Mouse (Mus musculus) c-Kit-negative CD71-positive TER-119-positive erythroid progenitor cells, embryonic 14.5 days (primary cell): ENCODE results near the gene Amn.

Source experiments
- DNase-seq: peaks from one replicate; pipeline ENCODE4 v3.0.0-alpha.2; 2013; ENCODE audit warnings: low read depth, low spot score

Gene Amn

GRCm38 (mm10) chr12:111270629-111271277 lies at the start of gene Amn:
TSS of gene Amn (plus strand) at chr12:111271095.
- no peak for DNase-seq

- no peak for DNase-seq
Observed at GRCm38 (mm10) chr12:111225197-111225780, 45.6 kb upstream of the Amn start.

GRCm38 (mm10) chr12:111227410-111227809 lies 43.5 kb upstream of the Amn start:
- DNase-seq: no peak

- DNase-seq: no peak
Observed at GRCm38 (mm10) chr12:111228488-111228887, 42.4 kb upstream of the Amn start.

- no peak for DNase-seq
Observed at GRCm38 (mm10) chr12:111230793-111231192, 40.1 kb upstream of the Amn start.

- DNase-seq: no peak
Observed at GRCm38 (mm10) chr12:111233798-111234197, 37.1 kb upstream of the Amn start.

GRCm38 (mm10) chr12:111234383-111234782 lies 36.5 kb upstream of the Amn start:
- no peak for DNase-seq

GRCm38 (mm10) chr12:111235631-111236030 lies 35.3 kb upstream of the Amn start:
- DNase-seq: no peak

GRCm38 (mm10) chr12:111237611-111238188 lies 33.2 kb upstream of the Amn start:
- DNase-seq: no peak

GRCm38 (mm10) chr12:111238345-111238744 lies 32.5 kb upstream of the Amn start:
- no peak for DNase-seq

- DNase-seq: no peak
Observed at GRCm38 (mm10) chr12:111238778-111239177, 32.1 kb upstream of the Amn start.

GRCm38 (mm10) chr12:111239930-111240329 lies 31.0 kb upstream of the Amn start:
- DNase-seq: no peak

- DNase-seq: no peak
Observed at GRCm38 (mm10) chr12:111241916-111242315, 29.0 kb upstream of the Amn start.

GRCm38 (mm10) chr12:111242346-111242745 lies 28.5 kb upstream of the Amn start:
- DNase-seq: no peak

GRCm38 (mm10) chr12:111243733-111244132 lies 27.2 kb upstream of the Amn start:
- no peak for DNase-seq

GRCm38 (mm10) chr12:111245070-111245469 lies 25.8 kb upstream of the Amn start:
- DNase-seq: no peak

- DNase-seq: no peak
Observed at GRCm38 (mm10) chr12:111246808-111247464, 24.0 kb upstream of the Amn start.

GRCm38 (mm10) chr12:111249095-111249494 lies 21.8 kb upstream of the Amn start:
- DNase-seq: no peak

- no peak for DNase-seq
Observed at GRCm38 (mm10) chr12:111250116-111250515, 20.8 kb upstream of the Amn start.

GRCm38 (mm10) chr12:111251227-111251626 lies 19.7 kb upstream of the Amn start:
- DNase-seq: no peak

- DNase-seq: no peak
Observed at GRCm38 (mm10) chr12:111263650-111264049, 7.2 kb upstream of the Amn start.

GRCm38 (mm10) chr12:111265212-111265611 lies 5.7 kb upstream of the Amn start:
- DNase-seq: no peak

GRCm38 (mm10) chr12:111266592-111266991 lies 4.3 kb upstream of the Amn start:
- DNase-seq: no peak
